Mouse (Mus musculus) hindlimb bud, embryonic 11.5 days (tissue): ENCODE results near the gene Rimkla.

ENCODE experiments used
- DNase-seq: peaks from one replicate; pipeline ENCODE4 v3.0.0-alpha.2; 2012; ENCODE audit warnings: low read depth, low spot score; ENCODE audit errors: extremely low spot score

Gene Rimkla

GRCm38 (mm10) chr4:119472545-119472944 lies 19.9 kb downstream of the Rimkla start:
- DNase-seq = no peak

DNA sequence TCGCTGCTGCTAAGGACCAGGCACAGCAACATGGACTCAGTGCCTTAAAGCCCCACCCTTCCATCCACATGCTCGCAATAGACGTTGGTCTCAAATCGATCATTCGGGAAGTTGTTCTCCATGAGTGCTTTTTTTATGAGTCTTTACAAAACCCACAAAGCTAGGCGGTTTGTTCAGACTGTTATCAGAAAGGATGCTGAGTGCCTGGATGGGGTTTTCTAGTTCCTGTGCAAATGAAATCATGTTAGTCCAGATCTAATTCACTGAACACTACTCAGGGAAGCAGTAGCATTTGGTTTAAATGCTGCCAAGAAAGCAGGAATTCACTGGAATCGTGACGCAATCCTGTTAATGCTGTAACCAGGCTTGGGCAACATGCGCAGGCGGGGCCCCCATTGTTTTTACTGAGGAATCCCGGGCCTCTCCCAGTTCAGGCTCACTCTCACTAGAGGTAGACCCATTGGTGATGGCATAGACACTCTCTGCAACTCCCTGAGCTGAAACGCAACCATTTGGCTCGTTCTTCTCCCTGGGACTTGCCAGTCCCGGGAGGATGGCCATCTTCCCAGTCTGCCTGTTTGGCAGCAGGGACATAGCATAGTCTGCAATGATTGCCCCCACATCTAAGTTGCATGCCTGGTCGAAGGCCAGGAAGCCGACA lies 24.6 kb downstream of the Rimkla start:
- DNase-seq = no peak

DNA sequence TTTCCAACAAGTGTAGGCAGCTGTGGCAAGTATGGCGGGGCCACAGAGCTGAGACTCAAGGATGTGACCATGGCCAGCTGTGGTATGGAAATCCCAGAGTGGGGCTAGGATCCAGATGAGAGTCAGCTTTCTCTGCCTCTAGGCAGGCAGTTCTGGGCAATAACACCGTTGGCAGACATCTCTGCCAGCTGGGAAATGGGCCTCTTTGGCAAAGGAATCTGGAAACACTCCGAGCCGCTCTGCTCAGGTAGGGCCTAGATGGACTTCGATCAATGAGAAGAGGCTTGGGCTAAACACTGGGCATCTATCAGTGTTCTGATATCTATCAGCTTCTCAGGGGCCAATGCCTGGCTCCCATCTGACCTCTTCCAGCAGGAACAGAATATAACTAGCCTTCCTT lies 26.6 kb downstream of the Rimkla start:
- no peak for DNase-seq

- DNase-seq = no peak
Measured at GRCm38 (mm10) chr4:119463756-119464419, 28.5 kb downstream of the Rimkla start.

DNA sequence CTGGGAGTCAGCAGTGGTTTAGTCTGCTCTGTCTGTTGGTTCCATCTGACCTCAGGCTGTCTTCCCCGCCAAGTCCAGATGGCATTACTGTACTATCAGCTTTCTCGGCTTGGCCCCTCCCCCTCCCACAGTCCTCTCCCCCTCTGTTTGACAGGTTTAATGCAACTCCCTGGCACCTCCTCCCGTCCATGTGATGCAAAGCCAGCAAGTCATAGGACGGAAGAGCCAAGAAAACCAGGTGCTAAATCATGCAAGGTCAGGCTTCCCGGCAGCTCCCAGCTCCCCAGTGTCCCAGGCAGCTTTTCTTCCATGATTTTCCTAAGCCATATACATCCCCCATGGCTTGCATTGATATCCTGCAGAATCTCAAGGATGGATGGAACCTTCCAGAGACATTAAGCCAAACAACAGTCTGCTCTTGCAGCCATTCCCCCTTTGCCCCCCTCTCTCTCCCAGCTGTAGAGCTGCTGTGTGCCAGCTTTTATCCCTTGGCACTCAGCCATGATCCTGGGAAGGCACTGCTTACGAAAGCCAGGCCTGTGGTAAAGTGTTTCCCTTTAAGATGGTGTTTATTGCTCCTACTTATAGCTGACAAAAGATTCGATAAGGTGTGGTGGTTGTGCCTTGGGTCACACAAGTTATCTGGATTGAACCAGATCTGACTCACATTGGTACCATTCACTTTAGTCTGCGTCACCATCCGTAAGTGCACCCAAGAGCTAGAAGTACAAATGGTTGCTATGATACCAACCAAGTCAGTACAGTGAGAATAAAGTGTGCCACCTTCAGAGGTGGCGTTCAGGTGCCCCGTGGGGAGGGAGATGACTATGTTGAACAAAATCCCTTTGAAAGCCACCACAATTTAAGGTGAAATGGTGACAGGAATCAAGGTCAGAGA lies 29.3 kb downstream of the Rimkla start:
- DNase-seq = no peak

- DNase-seq = no peak
Measured at GRCm38 (mm10) chr4:119462457-119462856, 30.0 kb downstream of the Rimkla start.

DNA sequence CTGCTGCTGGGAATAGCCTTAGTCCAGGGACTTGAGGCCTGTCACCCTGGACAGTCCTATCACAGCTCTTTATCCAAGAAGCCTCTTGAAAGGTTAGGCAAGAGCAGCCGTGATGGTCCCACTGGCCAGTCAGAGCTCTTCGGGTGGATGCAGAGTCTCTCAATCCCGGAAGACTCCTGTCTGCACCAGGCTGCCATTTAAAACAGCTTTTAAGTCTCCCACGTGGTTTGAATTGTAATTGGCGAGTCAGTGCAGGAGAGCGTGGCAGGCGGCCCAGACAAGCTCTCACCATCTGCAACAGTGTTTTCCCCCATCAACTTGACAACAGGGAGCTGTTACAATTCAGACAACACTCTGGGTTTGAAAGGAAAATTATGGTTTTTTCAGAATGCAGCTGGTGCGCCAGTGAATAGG lies 31.7 kb downstream of the Rimkla start:
- DNase-seq = no peak

DNA sequence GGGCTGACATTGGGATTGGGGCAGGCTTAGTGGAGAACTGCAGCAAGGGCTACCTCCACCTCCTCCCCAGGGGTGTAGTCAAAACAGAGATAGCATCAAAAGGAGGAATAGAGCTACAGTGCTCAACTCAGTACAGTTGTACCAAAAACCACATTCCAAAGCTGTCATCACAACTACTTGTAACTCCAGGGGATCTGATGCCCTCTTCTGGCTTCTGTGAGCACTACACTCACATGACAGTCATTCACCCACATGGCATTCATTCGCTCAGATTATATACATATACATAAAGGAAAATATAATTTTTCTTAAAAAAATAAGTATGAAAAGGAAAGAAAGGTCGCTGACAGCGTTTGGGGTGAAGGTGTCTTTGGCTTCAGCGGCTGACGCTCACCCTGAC lies 32.1 kb downstream of the Rimkla start:
- no peak for DNase-seq

- DNase-seq = no peak
Measured at GRCm38 (mm10) chr4:119453533-119453932, 38.9 kb downstream of the Rimkla start.

DNA sequence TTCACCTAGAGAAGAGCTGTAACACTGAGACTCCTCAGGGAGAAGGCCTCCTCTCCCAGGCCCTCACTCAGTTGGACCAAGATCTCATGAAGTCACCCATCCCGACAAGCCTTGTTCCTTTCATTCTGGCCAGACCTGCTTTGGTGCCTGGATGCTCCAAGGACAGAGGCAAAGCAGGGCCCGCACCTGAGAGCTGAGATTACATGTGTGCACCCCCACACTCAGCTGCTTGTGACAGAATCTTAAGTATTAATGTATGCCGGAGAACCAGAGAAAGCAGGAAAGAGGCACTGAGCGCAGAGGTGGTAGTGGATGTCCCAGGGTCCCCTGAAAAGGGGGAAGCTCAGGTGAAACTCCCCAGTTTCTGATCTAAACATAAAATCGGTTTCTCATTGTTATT lies 39.3 kb downstream of the Rimkla start:
- no peak for DNase-seq

DNA sequence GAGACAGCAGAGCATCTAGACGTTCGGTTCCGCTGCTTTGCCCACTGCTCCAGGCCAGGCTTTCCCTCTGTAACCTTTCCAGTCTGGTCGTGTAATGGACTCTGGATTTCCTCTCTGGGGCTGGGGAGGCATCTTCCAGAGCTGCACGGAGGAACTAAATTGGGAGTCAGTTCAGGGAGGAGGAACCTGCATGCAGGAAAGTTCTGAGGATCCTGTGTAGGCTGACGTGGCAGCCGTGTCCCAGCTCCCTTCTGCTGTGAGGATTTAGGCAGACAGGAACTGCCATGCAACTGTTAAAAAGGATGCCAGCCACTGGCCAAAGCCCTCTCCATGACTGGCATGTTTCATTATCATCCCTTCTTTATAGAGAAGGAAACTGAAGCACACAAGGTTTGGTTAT lies 42.0 kb downstream of the Rimkla start:
- no peak for DNase-seq

- DNase-seq = no peak
Measured at GRCm38 (mm10) chr4:119447786-119448185, 44.6 kb downstream of the Rimkla start.

GRCm38 (mm10) chr4:119447261-119447660 lies 45.2 kb downstream of the Rimkla start:
- DNase-seq = no peak

GRCm38 (mm10) chr4:119442539-119442938 lies 49.9 kb downstream of the Rimkla start:
- DNase-seq = no peak

GRCm38 (mm10) chr4:119441836-119442235 lies 50.6 kb downstream of the Rimkla start:
- DNase-seq = no peak

GRCm38 (mm10) chr4:119437936-119438335 lies 54.5 kb downstream of the Rimkla start:
- no peak for DNase-seq

DNA sequence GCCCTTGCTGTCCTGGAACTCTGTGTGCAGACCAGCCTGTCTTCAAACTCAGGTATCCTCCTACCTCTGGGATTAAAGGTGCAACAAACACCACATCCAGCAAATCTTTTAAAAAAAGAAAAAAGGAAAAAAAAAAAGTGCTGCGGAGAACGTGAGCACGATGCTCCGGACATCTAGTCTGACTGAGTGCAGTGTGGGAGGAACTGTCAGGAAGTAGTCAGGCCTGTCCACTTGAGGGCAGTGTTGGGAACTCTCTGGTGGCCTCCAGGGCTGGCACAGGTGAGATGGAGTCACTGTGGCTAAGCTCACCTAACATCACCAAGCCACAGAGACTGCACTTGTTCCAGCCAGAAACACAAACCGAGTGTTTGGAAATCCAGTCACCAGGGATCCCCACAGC lies 61.8 kb downstream of the Rimkla start:
- DNase-seq = no peak

GRCm38 (mm10) chr4:119427680-119428079 lies 64.7 kb downstream of the Rimkla start:
- DNase-seq = no peak

- no peak for DNase-seq
Measured at GRCm38 (mm10) chr4:119425601-119426000, 66.8 kb downstream of the Rimkla start.

DNA sequence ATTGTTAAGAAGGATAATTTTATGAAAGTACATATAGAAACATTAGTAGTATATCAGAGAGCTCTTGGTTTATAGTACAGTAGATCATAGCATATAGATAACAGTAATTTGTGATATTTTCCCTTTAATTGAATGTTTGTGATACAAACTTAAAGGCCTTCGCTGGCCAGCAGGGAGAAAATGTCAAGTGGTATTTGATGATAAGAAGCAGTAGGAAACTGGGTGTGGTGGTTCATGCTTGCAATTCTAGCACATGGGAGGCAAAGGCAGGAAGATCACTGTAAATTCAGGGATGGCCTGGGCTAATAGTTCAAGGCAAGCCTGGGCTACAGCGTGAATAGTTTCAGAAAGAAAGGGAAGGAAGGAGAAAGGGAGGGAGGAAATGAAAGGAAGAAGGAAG lies 67.4 kb downstream of the Rimkla start:
- DNase-seq = no peak

GRCm38 (mm10) chr4:119422294-119422964 lies 70.0 kb downstream of the Rimkla start, which contains the start of the genes Ppcs and Zmynd12:
TSS of gene Ppcs (minus strand) at chr4:119422420.
TSS of gene Zmynd12 (plus strand) at chr4:119422814.
- peak; percentile 97 for DNase-seq
